Mouse (Mus musculus) liver, embryonic 14.5 days (tissue): ENCODE data around the gene Pcyt2.

Experiments used
- CTCF ChIP-seq: IDR thresholded peaks from 2 replicates; pipeline ENCODE4 v1.5.1; 2016; ENCODE audit warnings: antibody characterized with exemption, low read depth, control low read depth
- EP300 ChIP-seq: IDR thresholded peaks from 2 replicates; pipeline ENCODE4 v1.6.1; 2016; ENCODE audit warnings: antibody characterized with exemption, low read depth

- no peak for TF ChIP-seq CTCF
- no peak for TF ChIP-seq EP300
These were observed 980 bp downstream of the Pcyt2 start for GRCm38 (mm10) chr11:120616617-120617294.
